Mouse (Mus musculus): ENCODE measurements at regions not wholly inside any gene's neighbourhood (a gene's known extent, or its start where the extent isn't known, plus 50 kb on each side); places are given as distances from the start of the nearest gene placed in this dataset.

- H3K4me1 ChIP-seq (ENCODE audit: control insufficient read depth, insufficient read depth, low read length) = no peaks in the 10 kb centered on the region; the same call in 1 of the 2 replicates
- H3K4me3 ChIP-seq (replicated peaks; ENCODE audit: low read length) = no peak overlapping the region
- H3K9ac ChIP-seq (ENCODE audit: low read depth, low read length, severe bottlenecking) = no peak overlapping the region
- DNase-seq (ENCODE audit: low spot score) = no peak
- no peak overlapping the region for H3K4me2 ChIP-seq (replicated peaks; ENCODE audit: low read depth, low read length, severe bottlenecking)
- H3K36me3 ChIP-seq (ENCODE audit: control insufficient read depth, insufficient read depth, low read length) = no peaks in the 10 kb centered on the region
- ATAC-seq (ENCODE audit: low FRiP score, low read depth) = no peak
- 65% methylated on average over 1 of the region's 1 CpGs for WGBS
- no peak for TF ChIP-seq POLR2A (IDR thresholded peaks at IDR 0.05; ENCODE audit: borderline replicate concordance, extremely low read depth, insufficient read depth, insufficient read length)
- no peaks in the 10 kb centered on the region for H3K27me3 ChIP-seq (ENCODE audit: control insufficient read depth, insufficient read depth, low read length)
- no peak overlapping the region for H3K27ac ChIP-seq (replicated peaks; ENCODE audit: low read depth, low read length)
- H3K9me3 ChIP-seq (ENCODE audit: control insufficient read depth, low read length) = no peaks in the 10 kb centered on the region
These were observed 77.1 kb upstream of the Pthlh start for GRCm38 (mm10) chr6:147341042-147341441.

GRCm38 (mm10) chr6:147332976-147333375 lies 69.0 kb upstream of the Pthlh start:
- ATAC-seq (ENCODE audit: low FRiP score, low read depth) = no peak
- H3K4me3 ChIP-seq (replicated peaks; ENCODE audit: low read length) = no peak overlapping the region
- no peaks in the 10 kb centered on the region for H3K9me3 ChIP-seq (ENCODE audit: control insufficient read depth, low read length)
- no peaks in the 10 kb centered on the region for H3K27me3 ChIP-seq (ENCODE audit: control insufficient read depth, insufficient read depth, low read length)
- no peaks in the 10 kb centered on the region for H3K36me3 ChIP-seq (ENCODE audit: control insufficient read depth, insufficient read depth, low read length)
- TF ChIP-seq POLR2A (IDR thresholded peaks at IDR 0.05; ENCODE audit: borderline replicate concordance, extremely low read depth, insufficient read depth, insufficient read length) = no peak
- no peak for DNase-seq (ENCODE audit: low spot score)
- H3K4me1 ChIP-seq (ENCODE audit: control insufficient read depth, insufficient read depth, low read length) = no peaks in the 10 kb centered on the region; the same call in 1 of the 2 replicates
- WGBS = 81% methylated on average over 7 of the region's 7 CpGs
- H3K9ac ChIP-seq (ENCODE audit: low read depth, low read length, severe bottlenecking) = no peak overlapping the region
- H3K4me2 ChIP-seq (replicated peaks; ENCODE audit: low read depth, low read length, severe bottlenecking) = no peak overlapping the region
- H3K27ac ChIP-seq (replicated peaks; ENCODE audit: low read depth, low read length) = no peak overlapping the region

DNA sequence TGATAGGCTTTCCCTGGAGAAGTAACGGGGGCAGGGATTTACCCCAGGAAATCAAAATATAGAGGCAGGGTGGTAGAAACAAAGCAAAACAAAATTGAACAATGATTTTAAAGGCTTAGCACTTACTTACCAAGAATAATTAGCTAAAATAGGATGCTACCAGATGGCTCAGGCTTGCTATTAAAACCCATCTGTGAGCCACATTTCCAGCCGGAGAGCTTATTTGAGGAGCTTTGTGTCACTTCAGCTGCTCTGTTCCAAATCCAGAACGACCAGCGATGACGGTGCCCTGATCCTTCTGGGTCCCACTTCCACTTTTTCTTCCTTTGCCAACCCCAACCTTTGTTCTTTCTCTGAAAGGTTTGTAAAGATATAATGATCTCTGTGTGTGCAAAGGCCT lies 65.2 kb upstream of the Pthlh start:
- no peak for ATAC-seq (ENCODE audit: low FRiP score, low read depth)
- no peak overlapping the region for H3K9ac ChIP-seq (ENCODE audit: low read depth, low read length, severe bottlenecking)
- H3K4me2 ChIP-seq (replicated peaks; ENCODE audit: low read depth, low read length, severe bottlenecking) = no peak overlapping the region
- H3K4me1 ChIP-seq (ENCODE audit: control insufficient read depth, insufficient read depth, low read length) = no peaks in the 10 kb centered on the region
- no peak for TF ChIP-seq POLR2A (IDR thresholded peaks at IDR 0.05; ENCODE audit: borderline replicate concordance, extremely low read depth, insufficient read depth, insufficient read length)
- no peaks in the 10 kb centered on the region for H3K27me3 ChIP-seq (ENCODE audit: control insufficient read depth, insufficient read depth, low read length)
- H3K27ac ChIP-seq (replicated peaks; ENCODE audit: low read depth, low read length) = no peak overlapping the region
- DNase-seq (ENCODE audit: low spot score) = no peak
- H3K4me3 ChIP-seq (replicated peaks; ENCODE audit: low read length) = no peak overlapping the region
- 61% methylated on average over 5 of the region's 5 CpGs for WGBS
- no peaks in the 10 kb centered on the region for H3K9me3 ChIP-seq (ENCODE audit: control insufficient read depth, low read length)
- H3K36me3 ChIP-seq (ENCODE audit: control insufficient read depth, insufficient read depth, low read length) = no peaks in the 10 kb centered on the region

GRCm38 (mm10) chr6:147324336-147324735 lies 60.4 kb upstream of the Pthlh start:
- Histone ChIP-seq H3K27ac (replicated peaks; ENCODE audit: low read depth, low read length) (no peak overlapping the region), H3K4me1 (ENCODE audit: control insufficient read depth, insufficient read depth, low read length) (no peaks in the 10 kb centered on the region), H3K36me3 (ENCODE audit: control insufficient read depth, insufficient read depth, low read length) (no peaks in the 10 kb centered on the region), H3K27me3 (ENCODE audit: control insufficient read depth, insufficient read depth, low read length) (no peaks in the 10 kb centered on the region), H3K4me3 (replicated peaks; ENCODE audit: low read length) (no peak overlapping the region), H3K9ac (ENCODE audit: low read depth, low read length, severe bottlenecking) (no peak overlapping the region), H3K9me3 (ENCODE audit: control insufficient read depth, low read length) (no peaks in the 10 kb centered on the region), H3K4me2 (replicated peaks; ENCODE audit: low read depth, low read length, severe bottlenecking) (no peak overlapping the region)
- 79% methylated on average over 2 of the region's 2 CpGs for WGBS
- DNase-seq (ENCODE audit: low spot score) = no peak
- no peak for ATAC-seq (ENCODE audit: low FRiP score, low read depth)
- no peak for TF ChIP-seq POLR2A (IDR thresholded peaks at IDR 0.05; ENCODE audit: borderline replicate concordance, extremely low read depth, insufficient read depth, insufficient read length)

- 89% methylated on average over 2 of the region's 2 CpGs for WGBS
- no peak for ATAC-seq (ENCODE audit: low FRiP score, low read depth)
These were observed 54.1 kb upstream of the Pthlh start for GRCm38 (mm10) chr6:147318106-147318505.

More at GRCm38 (mm10) chr6:147318106-147318505, 54.1 kb upstream of the Pthlh start:
- no peak for DNase-seq (ENCODE audit: low spot score)
- Histone ChIP-seq H3K27me3 (ENCODE audit: control insufficient read depth, insufficient read depth, low read length) (no peaks in the 10 kb centered on the region), H3K4me1 (ENCODE audit: control insufficient read depth, insufficient read depth, low read length) (no peaks in the 10 kb centered on the region), H3K9me3 (ENCODE audit: control insufficient read depth, low read length) (no peaks in the 10 kb centered on the region), H3K27ac (replicated peaks; ENCODE audit: low read depth, low read length) (no peak overlapping the region), H3K4me2 (replicated peaks; ENCODE audit: low read depth, low read length, severe bottlenecking) (no peak overlapping the region), H3K36me3 (ENCODE audit: control insufficient read depth, insufficient read depth, low read length) (no peaks in the 10 kb centered on the region), H3K4me3 (replicated peaks; ENCODE audit: low read length) (no peak overlapping the region), H3K9ac (ENCODE audit: low read depth, low read length, severe bottlenecking) (no peak overlapping the region)
- no peak for TF ChIP-seq POLR2A (IDR thresholded peaks at IDR 0.05; ENCODE audit: borderline replicate concordance, extremely low read depth, insufficient read depth, insufficient read length)
